Mouse (Mus musculus) layer of hippocampus, adult 11-12 months (tissue): ENCODE data around the gene Birc6.
A peak's percentile ranks its signal among the peaks of the same experiment; 100 is the strongest.

Source experiments
- DNase-seq: peaks from one replicate; pipeline ENCODE4 v3.0.0; 2022; ENCODE audit warnings: low spot score

Gene Birc6

GRCm38 (mm10) chr17:74710731-74711130, 182.6 kb downstream of the Birc6 start:
- no peak for DNase-seq

GRCm38 (mm10) chr17:74711627-74712026, 183.5 kb downstream of the Birc6 start:
- DNase-seq: no peak

- DNase-seq: no peak
Measured at GRCm38 (mm10) chr17:74715128-74715527, 187.0 kb downstream of the Birc6 start.

- no peak for DNase-seq
Measured at GRCm38 (mm10) chr17:74715724-74716123, 187.6 kb downstream of the Birc6 start.

GRCm38 (mm10) chr17:74716643-74717042, 188.5 kb downstream of the Birc6 start:
- DNase-seq: no peak

GRCm38 (mm10) chr17:74717091-74717617, 189.1 kb downstream of the Birc6 start:
- no peak for DNase-seq

GRCm38 (mm10) chr17:74717618-74718151, 189.6 kb downstream of the Birc6 start, which contains the start of gene Ttc27:
Gene Ttc27, plus strand, starts transcription at chr17:74717732.
- peak; percentile 96 for DNase-seq

GRCm38 (mm10) chr17:74732872-74733271, 204.8 kb downstream of the Birc6 start:
- DNase-seq: no peak

GRCm38 (mm10) chr17:74735392-74735791, 207.3 kb downstream of the Birc6 start:
- no peak for DNase-seq

GRCm38 (mm10) chr17:74749659-74750058, 221.6 kb downstream of the Birc6 start:
- DNase-seq: no peak

GRCm38 (mm10) chr17:74751026-74751425, 222.9 kb downstream of the Birc6 start:
- DNase-seq: no peak
